Mouse (Mus musculus): ENCODE data around the gene Olfr70. TPM values are rescaled to one million over a fixed set of nuclear protein-coding genes. Genes with fewer than 3 reads are reported as not detected.

Gene Olfr70
- total RNA-seq, 2 experiments from 2014 or later: not detected

DNA sequence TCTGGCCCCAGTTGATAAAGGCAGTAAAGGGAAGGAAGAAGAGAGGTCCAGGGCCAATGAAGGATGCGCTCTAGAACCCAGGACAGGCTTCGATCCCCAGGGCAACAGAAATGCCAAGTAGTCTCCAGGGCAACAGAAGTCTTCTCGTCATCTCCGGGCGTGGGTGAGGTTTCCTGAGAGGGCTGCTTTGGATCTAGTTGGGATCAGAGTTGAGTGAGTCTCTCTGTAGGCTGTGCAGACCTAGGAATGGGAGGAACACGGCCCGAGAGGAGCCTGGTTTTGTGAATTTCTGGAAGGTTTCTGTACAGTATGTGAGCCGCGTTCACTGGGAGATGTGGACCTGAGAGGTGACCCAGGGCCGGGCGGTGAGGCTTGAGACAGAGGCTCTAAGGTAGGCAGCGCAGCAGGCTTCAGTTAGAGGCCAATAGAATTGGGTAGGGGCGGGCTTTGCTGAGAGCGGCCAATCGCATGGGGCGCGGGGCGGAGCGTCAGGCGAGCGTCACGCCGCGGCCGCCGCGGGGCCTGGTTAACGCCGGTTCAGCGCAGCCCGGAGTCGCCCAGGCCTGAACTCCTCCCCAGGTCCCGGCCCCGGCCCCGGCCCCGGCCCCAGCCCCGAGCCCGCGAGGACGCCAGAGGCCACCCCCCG is 31.7 kb downstream of the Olfr70 start, which contains the start of the genes Tmem8b and Fam221b:
Gene Tmem8b, plus strand, starts transcription at position 190 of the 646 bp plus-strand sequence.
Gene Fam221b, minus strand, starts transcription at position 364 of the 646 bp plus-strand sequence.
- peak; percentile 91 to 94 for DNase-seq (ENCODE audit: low spot score in 2 of 2)
- intact Hi-C loops (cut with DNase I): loop anchor here (1.0 kb wide), 1 partner anchor 13 kb away; the partner anchor contains the start of gene Hint2

DNA sequence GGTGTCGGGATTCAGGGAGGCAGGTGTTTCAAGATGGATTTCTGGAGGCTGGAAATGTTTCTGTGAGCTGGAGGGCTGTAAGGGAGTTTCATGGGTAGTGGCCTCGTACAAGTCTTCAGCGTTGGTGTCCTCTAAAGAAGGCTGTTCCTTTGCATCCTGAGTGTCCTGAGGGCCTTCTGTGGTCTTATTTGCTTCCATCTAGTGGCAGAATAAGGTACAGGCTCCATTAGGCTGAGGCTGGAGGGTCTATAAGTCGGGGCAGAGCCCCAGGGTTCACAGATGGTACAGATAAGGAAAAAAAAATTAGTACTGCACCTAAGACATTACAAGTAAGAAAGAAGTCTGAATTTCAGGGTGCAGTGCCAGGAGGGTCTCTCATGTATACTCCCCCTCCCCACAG is 34.2 kb downstream of the Olfr70 start:
- intact Hi-C loops (cut with DNase I): loop anchor here (2.0 kb wide), 1 partner anchor 36 kb away; the partner anchor contains the start of gene Npr2
- no peak for DNase-seq (ENCODE audit: low spot score in 2 of 2)

DNA sequence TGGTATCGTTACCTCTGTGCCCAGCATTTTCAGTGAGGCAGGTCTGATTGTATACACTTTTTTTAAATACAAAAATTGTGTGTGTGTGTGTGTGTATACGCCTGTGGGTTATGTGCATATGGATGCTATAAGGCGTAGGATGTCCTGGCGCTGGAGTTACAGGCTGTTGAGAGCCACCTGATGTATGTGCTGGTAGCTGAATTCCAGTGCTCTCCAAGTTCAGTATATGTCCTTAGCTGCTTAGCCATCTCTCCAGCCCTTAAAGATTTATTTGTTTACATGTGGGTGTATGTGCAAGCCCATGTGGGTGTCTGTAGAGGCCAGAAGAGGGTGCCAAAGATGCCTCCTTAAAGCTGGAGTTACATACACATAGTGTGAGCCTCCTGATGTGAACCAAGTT is 43.5 kb downstream of the Olfr70 start:
- peak in 1 of 2 experiments; percentile 67 for DNase-seq (ENCODE audit: low spot score in 2 of 2)
- intact Hi-C loops (cut with DNase I): loop anchor here (2.0 to 5.0 kb wide), 2 partner anchors 125 to 214 kb away; no protein-coding TSS in a partner anchor

DNA sequence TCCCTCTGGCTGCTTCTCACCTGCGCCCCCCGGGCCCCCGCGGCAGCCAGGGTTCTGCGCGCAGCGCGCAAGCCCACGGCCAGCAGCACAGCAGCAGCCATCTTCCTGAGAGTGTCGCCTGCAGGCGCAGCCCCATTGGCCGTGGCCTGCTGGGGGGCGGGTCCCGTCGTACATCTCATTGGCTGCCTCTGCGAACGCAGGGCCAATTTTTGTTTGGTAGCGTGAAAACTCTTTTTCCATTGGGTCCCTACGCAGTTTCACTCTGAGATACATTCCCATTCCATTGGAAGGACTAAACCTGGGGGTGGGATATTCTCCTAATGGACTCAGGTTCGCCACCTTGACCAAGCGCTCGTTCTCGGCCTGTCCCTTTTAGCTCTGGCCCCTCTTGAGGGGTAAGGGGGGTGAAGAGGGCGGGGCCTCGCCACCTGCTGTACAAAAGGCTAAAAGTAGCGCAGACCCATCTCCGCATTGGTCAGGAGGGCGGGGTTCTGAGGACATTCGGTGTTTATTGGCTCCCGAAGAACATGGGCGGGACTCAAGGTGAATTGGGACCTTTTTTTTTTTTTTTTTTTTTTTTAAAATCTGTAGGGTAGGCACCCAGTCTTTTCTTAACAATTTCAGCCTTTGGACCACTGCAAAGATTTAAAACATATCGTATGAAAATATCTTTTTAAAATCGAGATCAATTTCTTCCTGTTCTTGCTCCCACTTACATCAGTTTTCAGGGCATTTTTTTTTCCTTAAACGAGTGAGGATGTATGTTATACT is 44.1 kb downstream of the Olfr70 start, which contains the start of gene Hint2:
Gene Hint2, minus strand, starts transcription at position 128 of the 771 bp plus-strand sequence.
- intact Hi-C loops (cut with DNase I): loop anchor here (1.0 to 5.0 kb wide), 4 partner anchors 13 to 214 kb away; partner anchors contain the start of genes Fam221b and Npr2
- peak; percentile 95 to 98 for DNase-seq (ENCODE audit: low spot score in 2 of 2)

DNA sequence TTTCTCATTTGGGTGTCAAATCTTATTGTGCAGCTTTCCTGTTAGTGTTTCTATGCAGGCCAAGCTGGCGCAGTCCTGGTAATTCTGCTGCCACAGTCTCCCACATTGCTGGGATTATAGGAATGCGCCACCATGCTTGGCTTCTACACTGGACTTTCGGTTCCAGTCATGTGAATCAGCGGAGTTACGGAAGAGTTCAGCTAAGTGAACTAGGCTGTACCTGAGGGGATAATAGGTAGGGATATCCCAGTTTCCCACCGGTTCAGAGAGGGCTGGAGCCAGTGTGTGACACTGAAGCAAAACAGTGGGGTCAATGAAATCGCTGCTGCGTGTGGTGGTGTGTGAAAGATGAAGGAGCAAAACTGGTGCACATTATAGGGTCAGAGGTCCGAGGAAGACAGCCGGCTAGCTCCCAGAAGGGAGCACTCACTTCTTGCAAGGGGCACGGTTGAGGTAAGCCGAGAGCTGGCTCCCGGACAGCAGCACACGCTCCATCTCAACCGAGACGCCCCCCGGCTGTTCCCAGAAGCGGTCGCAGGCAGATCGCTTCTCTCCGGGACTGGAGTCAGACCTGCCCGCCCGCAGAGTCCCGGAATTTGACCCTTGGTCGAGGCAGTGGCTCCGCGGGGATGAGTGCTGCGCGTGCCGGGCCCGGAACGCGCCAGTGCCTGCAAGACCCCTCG is 44.8 kb downstream of the Olfr70 start:
- intact Hi-C loops (cut with DNase I): loop anchor here (1.0 to 5.0 kb wide), 4 partner anchors 14 to 213 kb away; partner anchors contain the start of genes Fam221b and Npr2
- peak in 1 of 2 experiments; percentile 38 for DNase-seq (ENCODE audit: low spot score in 2 of 2)

DNA sequence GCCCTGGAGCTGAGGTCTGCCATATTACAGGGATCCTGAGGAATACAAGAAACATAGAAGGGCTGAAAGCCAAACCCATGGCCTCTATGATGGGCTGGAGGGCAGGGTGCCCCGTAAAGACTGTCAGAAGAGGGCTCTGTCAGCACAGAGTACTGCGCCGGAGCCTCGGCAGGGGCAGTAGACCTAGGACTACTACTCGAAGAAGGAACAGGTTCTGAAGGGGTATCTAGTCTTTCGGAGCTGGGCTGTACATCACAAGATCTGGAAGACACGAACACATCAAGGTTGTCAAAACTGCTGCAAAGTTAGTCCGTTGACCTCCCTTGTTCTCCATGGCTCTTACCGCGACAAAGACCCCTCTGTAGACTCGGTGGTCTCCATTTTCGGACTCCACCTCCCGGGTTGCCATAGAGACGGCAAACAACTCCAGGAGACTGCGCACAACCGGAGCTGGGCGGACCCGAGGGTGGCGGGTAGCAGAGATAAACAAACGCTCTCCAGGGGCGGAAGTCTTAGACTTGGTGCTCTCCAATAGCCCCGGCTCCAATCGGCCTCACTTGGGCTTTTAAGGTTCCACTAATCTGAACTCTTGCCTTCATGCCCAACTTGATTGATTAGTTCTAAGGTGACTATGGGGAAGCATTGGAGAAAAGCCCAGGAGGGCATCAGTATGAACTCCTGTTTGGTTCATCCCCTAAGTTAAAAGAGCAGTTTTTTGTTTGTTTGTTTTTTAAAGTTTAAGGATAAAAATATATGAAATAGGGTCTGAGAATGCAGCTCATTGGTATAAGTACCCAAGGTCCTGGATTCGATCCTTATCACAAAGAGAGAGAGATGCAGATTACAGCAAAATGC is 47.2 kb downstream of the Olfr70 start, which contains the start of gene Spag8:
Gene Spag8, minus strand, starts transcription at position 434 of the 855 bp plus-strand sequence.
- intact Hi-C loops (cut with DNase I): no loop called here
- DNase-seq (ENCODE audit: low spot score in 2 of 2): peak; percentile 28 to 48

DNA sequence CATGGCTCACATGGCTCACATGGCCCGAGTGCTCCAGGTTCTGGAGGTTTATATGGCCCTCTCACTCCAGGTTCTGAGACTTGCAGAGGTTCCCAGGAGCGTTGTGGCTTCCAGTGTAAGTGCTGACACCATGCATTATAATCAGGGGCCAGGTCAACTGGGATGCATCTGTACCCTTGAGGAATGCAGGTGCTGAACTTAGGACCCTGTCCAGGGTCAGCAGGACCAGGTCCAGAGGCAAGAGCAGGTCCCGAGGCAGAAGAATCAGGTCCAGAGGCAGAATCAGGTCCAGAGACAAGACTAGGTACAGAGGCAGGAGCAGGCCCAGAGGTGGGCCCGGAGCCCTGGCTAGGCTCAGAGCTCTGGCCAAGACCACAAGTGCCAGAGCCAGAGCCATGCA is 47.9 kb downstream of the Olfr70 start:
- no peak for DNase-seq (ENCODE audit: low spot score in 2 of 2)

DNA sequence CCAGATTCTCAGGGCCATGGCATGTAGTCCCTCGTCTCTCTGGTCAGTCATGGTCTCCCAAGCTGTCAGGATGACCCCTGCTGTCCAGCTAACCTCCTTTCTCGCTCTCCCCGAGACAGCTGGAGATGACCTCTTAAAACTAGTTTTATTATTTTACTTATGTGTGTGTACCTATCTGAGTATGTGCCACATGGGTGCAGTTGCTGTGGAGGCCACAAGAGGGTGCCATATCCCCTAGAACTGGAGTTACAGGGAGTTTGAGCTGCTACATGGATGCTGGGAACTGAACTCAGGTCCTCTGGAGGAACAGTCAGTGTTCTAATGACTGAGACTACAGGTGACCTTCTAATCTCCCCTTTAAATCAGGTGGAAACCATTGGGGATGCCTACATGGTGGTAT is 50.8 kb downstream of the Olfr70 start:
- intact Hi-C loops (cut with DNase I): no loop called here
- DNase-seq (ENCODE audit: low spot score in 2 of 2): no peak

More for the DNA sequence above, 47.9 kb downstream of the Olfr70 start:
- intact Hi-C loops (cut with DNase I): no loop called here

Other genes starting within 250 kb of the Olfr70 start
- gene Cd72, start 246.2 kb downstream of the Olfr70 start, total RNA-seq (2021): 1 to 10 TPM; 1.0 to 2.2 TPM
- gene Sit1, start 217.1 kb downstream of the Olfr70 start, total RNA-seq (2021): not detected
- gene Ccdc107, start 207.9 kb downstream of the Olfr70 start, total RNA-seq (2021): 10 to 100 TPM; 22.3 to 25.4 TPM
- gene Arhgef39, start 201.1 kb downstream of the Olfr70 start, total RNA-seq (2021): under 1 TPM; 0.37 to 0.96 TPM
- 1 to 10 TPM in 1 of 2 experiments, not detected in 1; 1.0 TPM for gene Car9, start 193.8 kb downstream of the Olfr70 start, total RNA-seq (2021)
- 1 to 10 TPM; 8.0 to 8.1 TPM for gene Tpm2, start 177.0 kb downstream of the Olfr70 start, total RNA-seq (2021)
- gene Creb3, start 138.5 kb downstream of the Olfr70 start, total RNA-seq (2021): 10 to 100 TPM; 77.0 to 77.3 TPM
- gene Tln1, start 138.1 kb downstream of the Olfr70 start, total RNA-seq (2021): 10 to 100 TPM; 51.7 to 53.4 TPM
- 10 to 100 TPM; 44.3 to 46.7 TPM for gene Rgp1, start 122.1 kb downstream of the Olfr70 start, total RNA-seq (2021)
- 10 to 100 TPM; 65.9 to 69.4 TPM for gene Gba2, start 121.9 kb downstream of the Olfr70 start, total RNA-seq (2021)
- under 1 TPM in 1 of 2 experiments, not detected in 1; 0.50 TPM for gene Msmp, start 116.3 kb downstream of the Olfr70 start, total RNA-seq (2021)
- gene Npr2, start 68.9 kb downstream of the Olfr70 start, total RNA-seq (2021): 10 to 100 TPM; 49.0 to 50.1 TPM
- 1 to 10 TPM in 1 of 2 experiments, under 1 TPM in 1; 0.73 to 1.2 TPM for gene Spag8, start 47.2 kb downstream of the Olfr70 start, total RNA-seq (2021)
- gene Hint2, start 44.3 kb downstream of the Olfr70 start, total RNA-seq (2021): 10 to 100 TPM; 33.7 to 35.7 TPM
- gene Tmem8b, start 31.8 kb downstream of the Olfr70 start, total RNA-seq (2021): 10 to 100 TPM; 61.9 to 68.3 TPM
- 1 to 10 TPM; 1.3 to 1.4 TPM for gene Fam221b, start 31.7 kb downstream of the Olfr70 start, total RNA-seq (2021)
- gene Olfr71, start 9.4 kb upstream of the Olfr70 start, total RNA-seq (2021): not detected
- gene Hrct1, start 26.4 kb upstream of the Olfr70 start, total RNA-seq (2021): 1 to 10 TPM; 1.2 to 1.4 TPM
- under 1 TPM; 0.73 to 0.87 TPM for gene Spaar, start 29.2 kb upstream of the Olfr70 start, total RNA-seq (2021)
- gene Olfr159, start 70.2 kb upstream of the Olfr70 start, total RNA-seq (2021): not detected
- gene Olfr156, start 123.1 kb upstream of the Olfr70 start, total RNA-seq (2021): not detected
- not detected for gene Olfr157, start 139.4 kb upstream of the Olfr70 start, total RNA-seq (2021)
- gene Olfr155, start 150.8 kb upstream of the Olfr70 start, total RNA-seq (2021): not detected
- 1 to 10 TPM; 6.0 to 7.1 TPM for gene Reck, start 174.7 kb upstream of the Olfr70 start, total RNA-seq (2021)

Measured in left cerebral cortex, postnatal 25 days (tissue).